Mouse (Mus musculus) liver, embryonic 18 days (tissue): ENCODE data around the gene Srebf2. TPM values are rescaled to one million over a fixed set of nuclear protein-coding genes. Genes with fewer than 3 reads are reported as not detected.

Experiments
- polyA plus RNA-seq: library from polyadenylated mRNA; depleted of rRNA; stranded (reverse); fragments of >200 nt; gene quantifications from 2 replicates; pipeline ENCODE4 v1.2.3, GENCODE M21; 2012; rRNA removed

Gene Srebf2
- 24.5 and 28.5 TPM in 2 replicates for polyA plus RNA-seq

DNA sequence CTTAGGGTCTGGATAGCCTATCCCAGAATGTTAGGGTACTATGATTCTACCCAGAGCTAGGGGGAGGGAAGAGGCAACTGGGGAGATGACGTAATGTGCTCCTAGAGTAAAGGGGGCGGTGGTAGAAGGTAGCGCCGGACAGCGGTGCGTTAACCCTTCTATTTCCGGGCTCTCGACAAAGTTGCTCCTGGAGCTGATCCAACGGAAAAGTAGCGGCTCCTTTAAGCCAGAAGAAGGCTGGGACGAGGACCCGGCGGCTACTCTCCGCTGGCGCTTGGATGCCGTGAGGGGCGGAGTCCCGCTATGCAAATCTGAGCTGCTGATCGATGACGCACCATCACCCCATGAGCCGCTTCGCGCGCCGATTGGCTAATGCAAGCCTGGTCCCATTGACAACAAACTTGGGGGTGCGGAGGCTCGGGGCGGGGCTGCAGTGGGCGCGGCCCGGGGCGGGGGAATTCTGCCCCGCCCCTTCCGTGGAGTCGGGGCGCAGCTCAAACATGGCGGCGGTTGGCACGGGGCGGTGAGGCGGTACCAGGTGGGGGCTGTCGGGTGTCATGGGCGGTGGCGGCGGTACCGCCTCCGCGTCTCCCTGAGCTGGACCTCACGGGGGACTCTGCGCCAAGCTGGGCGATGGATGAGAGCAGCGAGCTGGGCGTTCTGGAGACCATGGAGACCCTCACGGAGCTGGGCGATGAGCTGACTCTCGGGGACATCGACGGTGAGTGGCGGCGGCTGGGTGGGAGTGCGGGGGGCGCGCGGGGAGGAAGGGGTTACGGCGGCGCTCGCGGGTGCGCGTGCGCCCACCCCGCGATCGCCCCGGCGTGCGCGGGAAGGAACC lies at the start of gene Srebf2:
TSS of gene Srebf2 (plus strand) at position 412 of the 841 bp plus-strand sequence.

DNA sequence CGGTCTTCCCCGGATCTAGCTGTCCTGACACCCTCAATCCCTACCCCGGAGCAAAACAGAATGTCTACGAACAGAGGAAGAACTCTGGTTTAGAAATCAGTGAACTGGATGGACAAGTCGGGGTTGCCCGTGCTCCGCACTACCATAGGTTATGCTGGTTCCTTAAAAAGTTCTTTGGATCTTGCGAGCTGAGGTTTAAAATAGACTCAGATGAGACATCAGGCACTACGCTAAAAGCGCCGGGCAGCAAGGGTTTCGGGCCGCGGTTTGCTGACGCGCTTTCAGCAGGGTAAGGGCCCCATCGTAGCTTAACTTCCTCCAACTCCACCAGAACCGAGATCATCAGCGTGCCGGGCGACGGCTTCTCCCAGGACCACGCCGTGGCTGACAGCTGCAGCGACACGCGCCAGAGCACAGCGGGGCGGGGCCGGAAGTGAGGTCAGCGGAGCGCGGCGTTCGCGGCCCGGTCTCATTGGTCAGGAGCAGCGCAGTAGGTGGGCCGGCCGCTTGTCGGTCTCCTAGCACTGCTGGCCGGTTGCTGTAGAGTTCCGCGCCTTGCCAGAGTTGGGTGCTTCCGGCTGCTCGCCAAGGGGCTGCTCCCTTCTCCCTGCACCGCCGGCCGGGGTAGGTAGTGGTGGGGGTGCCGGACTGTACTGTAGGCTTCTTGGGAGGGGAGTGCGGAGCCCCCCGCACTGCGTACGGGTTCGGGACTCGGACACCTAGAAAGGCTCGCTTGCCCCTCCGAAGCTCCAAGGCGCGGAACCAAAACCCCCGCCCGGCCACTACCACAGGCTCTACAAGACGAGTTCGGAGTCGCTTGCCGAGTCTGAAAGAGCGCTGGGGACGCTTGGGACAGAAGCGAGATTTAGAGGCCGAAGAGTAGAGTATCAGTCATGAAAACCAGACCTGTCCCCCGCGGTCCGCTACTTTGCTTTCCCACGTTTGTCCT lies 19.3 kb upstream of the Srebf2 start, which contains the start of gene Ccdc134:
TSS of gene Ccdc134 (plus strand) at position 497 of the 949 bp plus-strand sequence.

DNA sequence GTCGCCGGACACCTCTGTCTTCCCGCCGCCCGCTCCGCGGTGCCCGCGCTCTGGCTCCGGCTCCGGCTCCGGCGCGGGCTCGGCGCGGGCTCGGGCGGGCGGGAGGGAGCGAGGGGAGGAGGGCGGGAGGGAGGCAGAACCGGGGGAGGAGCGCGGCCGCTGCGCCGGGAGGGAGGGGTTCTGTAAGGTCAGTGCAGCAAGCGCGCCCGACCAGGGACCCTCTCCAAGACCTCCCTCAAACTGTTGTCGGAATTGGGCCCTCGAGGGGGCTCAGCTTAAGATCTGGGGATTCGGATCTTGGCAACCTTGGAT lies 65.7 kb downstream of the Srebf2 start, which contains the start of gene Shisa8:
TSS of gene Shisa8 (minus strand) at position 64 of the 312 bp plus-strand sequence.

DNA sequence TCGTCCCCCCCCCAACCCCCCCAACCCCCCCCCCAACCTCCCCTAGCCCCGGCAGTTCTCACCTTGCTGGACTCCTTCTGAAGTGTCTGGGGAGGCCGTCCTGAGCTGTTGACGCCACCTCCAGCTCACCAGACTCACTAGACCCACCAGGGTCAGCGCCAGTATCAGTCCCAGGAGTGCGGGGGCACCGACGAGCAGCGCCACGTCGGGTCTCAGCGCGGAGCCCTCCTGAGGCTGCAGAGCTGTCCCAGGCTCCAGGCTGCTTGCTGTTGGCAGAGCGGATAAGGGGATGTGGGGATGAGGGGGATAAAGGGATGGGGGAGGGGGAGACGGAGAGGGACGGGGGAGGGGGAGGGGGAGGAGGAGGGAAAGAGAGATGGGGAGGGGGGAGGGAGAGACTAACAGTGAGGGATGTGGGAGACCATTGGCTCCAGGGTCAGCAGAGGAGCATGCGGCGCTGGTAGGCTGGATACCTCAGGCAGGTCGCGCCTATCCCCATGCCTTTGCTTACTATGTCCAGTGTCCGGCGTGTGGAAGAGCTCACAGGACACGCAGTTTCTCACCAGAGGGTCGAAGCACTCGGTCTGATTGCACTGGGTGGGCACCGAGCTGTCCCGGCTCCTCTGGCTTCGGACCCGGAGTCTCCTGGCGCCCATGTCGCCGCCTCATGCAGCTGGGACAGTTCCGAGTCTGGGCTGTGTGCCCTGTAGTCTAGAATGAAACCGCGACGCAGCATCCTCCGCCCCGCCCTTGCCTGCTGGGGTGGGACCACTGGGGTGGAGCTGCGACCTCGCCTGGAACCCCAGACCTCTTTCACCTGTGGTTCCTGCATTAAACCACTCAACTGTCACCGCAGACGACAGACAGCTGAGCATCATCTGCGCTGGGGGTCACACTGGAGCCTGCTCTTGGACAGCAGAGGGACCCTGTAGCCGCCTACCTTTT lies 76.9 kb downstream of the Srebf2 start, which contains the start of gene Tnfrsf13c:
TSS of gene Tnfrsf13c (minus strand) at position 713 of the 945 bp plus-strand sequence.

DNA sequence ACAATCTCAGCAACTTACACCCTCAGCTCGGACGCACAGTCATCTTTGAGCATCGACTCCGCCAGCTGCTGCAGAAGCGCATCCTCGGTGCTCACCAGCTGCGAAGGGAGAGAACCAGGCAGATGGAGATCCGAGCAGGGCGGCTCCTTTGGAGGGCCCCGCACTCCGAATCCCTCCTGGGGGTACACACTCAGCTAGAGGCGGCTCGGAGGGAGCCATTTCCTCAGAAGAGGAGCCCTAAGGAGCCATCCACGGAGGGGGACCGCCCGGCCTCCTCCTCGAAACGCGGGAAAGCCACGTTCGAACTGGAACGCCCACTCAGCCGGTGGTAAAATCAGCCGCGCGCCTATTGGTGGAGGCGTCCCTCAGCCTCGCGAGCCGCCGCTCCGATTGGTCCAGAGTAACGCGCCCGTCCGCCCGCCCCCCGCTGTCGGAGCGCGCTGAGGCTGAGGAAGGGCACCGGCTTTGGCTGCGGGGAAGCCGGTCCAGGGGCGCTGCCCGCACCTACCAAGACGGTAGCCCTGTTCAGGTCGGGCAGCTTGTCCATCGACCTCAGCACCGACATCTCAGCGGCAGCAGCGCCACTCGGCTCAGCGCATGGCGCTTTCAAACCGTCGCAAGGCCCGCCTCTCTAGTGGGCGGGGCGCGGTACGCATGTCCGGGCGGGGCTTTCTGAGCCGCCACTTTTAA lies 97.3 kb downstream of the Srebf2 start, which contains the start of gene Cenpm:
TSS of gene Cenpm (minus strand) at position 634 of the 690 bp plus-strand sequence.

DNA sequence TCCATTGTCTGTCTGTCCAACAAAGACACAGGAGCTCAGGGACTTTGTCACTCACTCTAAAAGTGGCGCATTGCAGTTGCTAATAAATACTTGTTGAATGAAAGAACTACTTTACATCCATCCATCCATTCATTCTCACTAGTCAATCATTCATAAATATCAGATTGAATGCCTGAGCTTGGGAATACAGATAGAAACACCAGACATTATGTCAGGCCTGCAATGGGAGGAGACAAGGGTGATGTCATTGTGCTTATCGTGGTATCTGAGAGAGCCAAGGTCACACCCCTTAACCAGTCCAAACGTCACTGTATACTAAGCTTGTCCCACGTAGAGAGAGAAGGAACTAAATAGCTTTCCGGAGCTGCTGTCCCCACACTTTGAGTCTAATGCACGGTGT lies 105.1 kb downstream of the Srebf2 start, which contains the start of gene 1500009C09Rik:
TSS of gene 1500009C09Rik (plus strand) at position 301 of the 400 bp plus-strand sequence.

Other genes with a start within 250 kb of the Srebf2 start
- 8.2 and 8.8 TPM in 2 replicates for gene Polr3h, start 220.9 kb upstream of the Srebf2 start, polyA plus RNA-seq
- 0.61 and 0.79 TPM in 2 replicates for gene Csdc2, start 210.4 kb upstream of the Srebf2 start, polyA plus RNA-seq
- gene Pmm1, start 186.3 kb upstream of the Srebf2 start, polyA plus RNA-seq: 11.5 and 11.7 TPM in 2 replicates
- not detected in 2 replicates for gene 1700029P11Rik, start 166.6 kb upstream of the Srebf2 start, polyA plus RNA-seq
- 17.3 and 18.0 TPM in 2 replicates for gene Xrcc6, start 159.3 kb upstream of the Srebf2 start, polyA plus RNA-seq
- 12.0 and 12.1 TPM in 2 replicates for gene Desi1, start 113.3 kb upstream of the Srebf2 start, polyA plus RNA-seq
- gene Snu13, start 99.6 kb upstream of the Srebf2 start, polyA plus RNA-seq: 53.1 TPM in 2 replicates
- gene 4930407I10Rik, start 88.0 kb upstream of the Srebf2 start, polyA plus RNA-seq: not detected in 2 replicates
- gene Mei1, start 77.2 kb upstream of the Srebf2 start, polyA plus RNA-seq: not detected in 2 replicates
- gene Ccdc134, start 19.3 kb upstream of the Srebf2 start, polyA plus RNA-seq: 4.2 and 4.4 TPM in 2 replicates
- 0.12 TPM in 2 replicates for gene Shisa8, start 65.6 kb downstream of the Srebf2 start, polyA plus RNA-seq
- gene Tnfrsf13c, start 77.2 kb downstream of the Srebf2 start, polyA plus RNA-seq: 1.4 and 2.6 TPM in 2 replicates
- 9.2 and 10.9 TPM in 2 replicates for gene Cenpm, start 97.6 kb downstream of the Srebf2 start, polyA plus RNA-seq
- not detected in 2 replicates for gene 1500009C09Rik, start 105.2 kb downstream of the Srebf2 start, polyA plus RNA-seq
- gene Sept3, start 127.7 kb downstream of the Srebf2 start, polyA plus RNA-seq: 0.05 and 0.06 TPM in 2 replicates
- 0.04 and 0.05 TPM in 2 replicates for gene Wbp2nl, start 151.8 kb downstream of the Srebf2 start, polyA plus RNA-seq
- 45.1 and 48.9 TPM in 2 replicates for gene Naga, start 191.7 kb downstream of the Srebf2 start, polyA plus RNA-seq
- 10.9 and 11.4 TPM in 2 replicates for gene Pheta2, start 191.8 kb downstream of the Srebf2 start, polyA plus RNA-seq
- gene Smdt1, start 191.8 kb downstream of the Srebf2 start, polyA plus RNA-seq: 86.6 and 90.5 TPM in 2 replicates
- 479 and 545 TPM in 2 replicates for gene Ndufa6, start 207.1 kb downstream of the Srebf2 start, polyA plus RNA-seq
- gene Cyp2d22, start 233.1 kb downstream of the Srebf2 start, polyA plus RNA-seq: 45.3 and 51.9 TPM in 2 replicates
- 0.31 and 0.43 TPM in 2 replicates for gene Cyp2d11, start 246.8 kb downstream of the Srebf2 start, polyA plus RNA-seq